Mouse (Mus musculus): Measurements from ENCODE around the gene Prpf3. TPM values are rescaled to one million over a fixed set of nuclear protein-coding genes. Genes with fewer than 3 reads are reported as not detected.

The Prpf3 gene
- polyA plus RNA-seq, 1 experiment from 2014 or later, result 35.7 TPM

GRCm38 (mm10) chr3:95842503-95843214 lies 13.0 kb downstream of the Prpf3 start:
- no peaks in the 10 kb centered on the region for H3K27me3 ChIP-seq (ENCODE audit: control insufficient read depth, insufficient read depth, low read length)
- H3K9me3 ChIP-seq (ENCODE audit: control insufficient read depth, low read length), result no peaks in the 10 kb centered on the region
- no peaks in the 10 kb centered on the region for H3K4me1 ChIP-seq (replicated peaks; ENCODE audit: control insufficient read depth, insufficient read depth, low read length)
- DNase-seq (ENCODE audit: low spot score), result no peak
- 92% methylated on average over 3 of the region's 3 CpGs for WGBS
- H3K9ac ChIP-seq, result no peak overlapping the region
- H3K27ac ChIP-seq, result no peak overlapping the region
- H3K4me3 ChIP-seq (replicated peaks; ENCODE audit: low read length), result no peak overlapping the region
- no peak overlapping the region for H3K4me2 ChIP-seq (replicated peaks)
- ATAC-seq (ENCODE audit: low FRiP score), result no peak
- H3K36me3 ChIP-seq (replicated peaks; ENCODE audit: control insufficient read depth, insufficient read depth), result peaks cover 96% of the 10 kb centered on the region

GRCm38 (mm10) chr3:95839250-95839649 lies 16.4 kb downstream of the Prpf3 start:
- Histone ChIP-seq H3K9me3 (ENCODE audit: control insufficient read depth, low read length) (no peaks in the 10 kb centered on the region), H3K4me2 (replicated peaks) (no peak overlapping the region), H3K9ac (no peak overlapping the region), H3K27ac (no peak overlapping the region), H3K36me3 (replicated peaks; ENCODE audit: control insufficient read depth, insufficient read depth) (peaks cover 92% of the 10 kb centered on the region), H3K4me3 (replicated peaks; ENCODE audit: low read length) (no peak overlapping the region), H3K4me1 (replicated peaks; ENCODE audit: control insufficient read depth, insufficient read depth, low read length) (no peaks in the 10 kb centered on the region), H3K27me3 (ENCODE audit: control insufficient read depth, insufficient read depth, low read length) (no peaks in the 10 kb centered on the region)
- DNase-seq (ENCODE audit: low spot score) (no peak), ATAC-seq (ENCODE audit: low FRiP score) (no peak)
- 97% methylated on average over 2 of the region's 2 CpGs for WGBS

GRCm38 (mm10) chr3:95829053-95829452 lies 26.6 kb downstream of the Prpf3 start:
- Histone ChIP-seq H3K9ac (no peak overlapping the region), H3K9me3 (ENCODE audit: control insufficient read depth, low read length) (no peaks in the 10 kb centered on the region), H3K36me3 (replicated peaks; ENCODE audit: control insufficient read depth, insufficient read depth) (peaks cover 66% of the 10 kb centered on the region), H3K27me3 (ENCODE audit: control insufficient read depth, insufficient read depth, low read length) (no peaks in the 10 kb centered on the region), H3K4me1 (replicated peaks; ENCODE audit: control insufficient read depth, insufficient read depth, low read length) (no peaks in the 10 kb centered on the region), H3K4me3 (replicated peaks; ENCODE audit: low read length) (no peak overlapping the region), H3K4me2 (replicated peaks) (no peak overlapping the region), H3K27ac (no peak overlapping the region)
- ATAC-seq (ENCODE audit: low FRiP score) (no peak), DNase-seq (ENCODE audit: low spot score) (no peak)
- 95% methylated on average over 4 of the region's 4 CpGs for WGBS

- no peaks in the 10 kb centered on the region for H3K27me3 ChIP-seq (ENCODE audit: control insufficient read depth, insufficient read depth, low read length)
- ATAC-seq (ENCODE audit: low FRiP score) (no peak), DNase-seq (ENCODE audit: low spot score) (no peak)
- peaks cover 39% of the 10 kb centered on the region for H3K36me3 ChIP-seq (replicated peaks; ENCODE audit: control insufficient read depth, insufficient read depth)
- no peak overlapping the region for H3K4me3 ChIP-seq (replicated peaks; ENCODE audit: low read length)
- H3K4me1 ChIP-seq (replicated peaks; ENCODE audit: control insufficient read depth, insufficient read depth, low read length), result no peaks in the 10 kb centered on the region
- no peak overlapping the region for H3K27ac ChIP-seq
- no peak overlapping the region for H3K9ac ChIP-seq
- WGBS, result 69% methylated on average over 2 of the region's 2 CpGs
- H3K4me2 ChIP-seq (replicated peaks), result no peak overlapping the region
- H3K9me3 ChIP-seq (ENCODE audit: control insufficient read depth, low read length), result no peaks in the 10 kb centered on the region
Measured at GRCm38 (mm10) chr3:95826275-95826674, 29.4 kb downstream of the Prpf3 start.

- ATAC-seq (ENCODE audit: low FRiP score), result peak; percentile 3; the same call in 1 of the 2 replicates
- H3K4me1 ChIP-seq (replicated peaks; ENCODE audit: control insufficient read depth, insufficient read depth, low read length), result peaks cover 32% of the 10 kb centered on the region
- H3K4me2 ChIP-seq (replicated peaks), result peak overlapping the region; percentile 65
- H3K9me3 ChIP-seq (ENCODE audit: control insufficient read depth, low read length), result no peaks in the 10 kb centered on the region
- no peaks in the 10 kb centered on the region for H3K36me3 ChIP-seq (replicated peaks; ENCODE audit: control insufficient read depth, insufficient read depth)
- no peaks in the 10 kb centered on the region for H3K27me3 ChIP-seq (ENCODE audit: control insufficient read depth, insufficient read depth, low read length)
- H3K9ac ChIP-seq, result peak overlapping the region; percentile 66
- 36% methylated on average over 10 of the region's 10 CpGs for WGBS
- H3K27ac ChIP-seq, result peak overlapping the region; percentile 98
- peak overlapping the region; percentile 90 for H3K4me3 ChIP-seq (replicated peaks; ENCODE audit: low read length)
- no peak for DNase-seq (ENCODE audit: low spot score)
Measured at GRCm38 (mm10) chr3:95820046-95821010, 35.4 kb downstream of the Prpf3 start.

- Histone ChIP-seq H3K4me2 (replicated peaks) (peak overlapping the region; percentile 65), H3K27ac (peak overlapping the region; percentile 100), H3K36me3 (replicated peaks; ENCODE audit: control insufficient read depth, insufficient read depth) (no peaks in the 10 kb centered on the region), H3K27me3 (ENCODE audit: control insufficient read depth, insufficient read depth, low read length) (no peaks in the 10 kb centered on the region), H3K9me3 (ENCODE audit: control insufficient read depth, low read length) (no peaks in the 10 kb centered on the region), H3K4me3 (replicated peaks; ENCODE audit: low read length) (peak overlapping the region; percentile 90), H3K4me1 (replicated peaks; ENCODE audit: control insufficient read depth, insufficient read depth, low read length) (peaks cover 35% of the 10 kb centered on the region), H3K9ac (peak overlapping the region; percentile 66)
- ATAC-seq (ENCODE audit: low FRiP score) (peak; percentile 96), DNase-seq (ENCODE audit: low spot score) (peak; percentile 99)
- under 1% methylated on average over 49 of the region's 49 CpGs for WGBS
Measured at GRCm38 (mm10) chr3:95819351-95819985, 36.2 kb downstream of the Prpf3 start.

GRCm38 (mm10) chr3:95818571-95819288 lies 37.0 kb downstream of the Prpf3 start, which contains the start of gene Rprd2:
Rprd2 (minus strand) TSS chr3:95818863.
- peak; percentile 65 for DNase-seq (ENCODE audit: low spot score)
- ATAC-seq (ENCODE audit: low FRiP score), result peak; percentile 66
- peak within 1 kb of the TSS; percentile 97 for H3K9ac ChIP-seq
- peak within 1 kb of the TSS; percentile 90 for H3K4me3 ChIP-seq (replicated peaks; ENCODE audit: low read length)
- H3K27ac ChIP-seq, result peak within 1 kb of the TSS; percentile 100
- WGBS, result under 1% methylated on average over 58 of the region's 60 CpGs
- H3K36me3 ChIP-seq (replicated peaks; ENCODE audit: control insufficient read depth, insufficient read depth), result no peaks in the 10 kb centered on the region
- H3K27me3 ChIP-seq (ENCODE audit: control insufficient read depth, insufficient read depth, low read length), result no peaks in the 10 kb centered on the region
- no peaks in the 10 kb centered on the region for H3K9me3 ChIP-seq (ENCODE audit: control insufficient read depth, low read length)
- H3K4me1 ChIP-seq (replicated peaks; ENCODE audit: control insufficient read depth, insufficient read depth, low read length), result peaks cover 35% of the 10 kb centered on the region
- H3K4me2 ChIP-seq (replicated peaks), result peak within 1 kb of the TSS; percentile 65

- Histone ChIP-seq H3K27me3 (ENCODE audit: control insufficient read depth, insufficient read depth, low read length) (no peaks in the 10 kb centered on the region), H3K9ac (peak overlapping the region; percentile 97), H3K4me2 (replicated peaks) (peak overlapping the region; percentile 60), H3K27ac (peak overlapping the region; percentile 100), H3K36me3 (replicated peaks; ENCODE audit: control insufficient read depth, insufficient read depth) (no peaks in the 10 kb centered on the region), H3K4me3 (replicated peaks; ENCODE audit: low read length) (peak overlapping the region; percentile 90), H3K9me3 (ENCODE audit: control insufficient read depth, low read length) (no peaks in the 10 kb centered on the region), H3K4me1 (replicated peaks; ENCODE audit: control insufficient read depth, insufficient read depth, low read length) (peaks cover 35% of the 10 kb centered on the region)
- DNase-seq (ENCODE audit: low spot score) (peak; percentile 56), ATAC-seq (ENCODE audit: low FRiP score) (no peak)
- WGBS, result under 1% methylated on average over 21 of the region's 21 CpGs
Measured at GRCm38 (mm10) chr3:95818026-95818511, 37.6 kb downstream of the Prpf3 start.
